Mouse (Mus musculus): ENCODE measurements around the gene Nav2. TPM values are rescaled to one million over a fixed set of nuclear protein-coding genes. Genes with fewer than 3 reads are reported as not detected.

Gene Nav2
- polyA plus RNA-seq, 1 experiment from 2014 or later: 23.0 TPM

GRCm38 (mm10) chr7:48948381-48949108 is 40.0 kb downstream of the Nav2 start:
- H3K4me2 ChIP-seq (replicated peaks): no peak overlapping the region
- no peak for ATAC-seq (ENCODE audit: low FRiP score, low read depth)
- 90% methylated on average over 4 of the region's 4 CpGs for WGBS
- no peak overlapping the region for H3K27ac ChIP-seq (replicated peaks)
- H3K36me3 ChIP-seq: no peaks in the 10 kb centered on the region
- no peaks in the 10 kb centered on the region for H3K9me3 ChIP-seq
- no peak overlapping the region for H3K9ac ChIP-seq (replicated peaks)
- H3K4me3 ChIP-seq: no peak overlapping the region
- H3K4me1 ChIP-seq: peaks cover 14% of the 10 kb centered on the region
- H3K27me3 ChIP-seq: peaks cover 66% of the 10 kb centered on the region

DNA sequence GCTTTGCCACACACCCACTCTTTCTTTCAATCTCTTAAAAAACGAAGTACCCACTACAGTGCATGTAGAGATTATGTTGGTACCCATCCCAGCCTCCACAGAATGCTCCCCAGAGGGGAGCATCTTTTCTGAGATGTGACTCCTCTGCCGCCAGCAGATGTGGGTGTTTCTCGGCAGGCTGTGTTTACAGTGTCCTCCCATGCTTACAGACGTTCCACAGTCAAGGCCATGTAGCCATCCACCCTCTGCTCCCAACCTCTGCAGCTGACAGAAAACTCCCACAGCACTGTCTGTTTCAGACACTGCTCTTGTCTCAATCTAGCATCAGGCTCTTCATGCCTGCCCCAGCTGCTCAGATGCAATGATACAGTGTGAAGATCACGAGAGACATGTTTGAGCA is 46.0 kb downstream of the Nav2 start:
- no peak overlapping the region for H3K4me2 ChIP-seq (replicated peaks)
- H3K4me1 ChIP-seq: peaks cover 10% of the 10 kb centered on the region
- ATAC-seq (ENCODE audit: low FRiP score, low read depth): no peak
- H3K9ac ChIP-seq (replicated peaks): no peak overlapping the region
- H3K4me3 ChIP-seq: no peak overlapping the region
- no peaks in the 10 kb centered on the region for H3K36me3 ChIP-seq
- H3K27ac ChIP-seq (replicated peaks): no peak overlapping the region
- H3K9me3 ChIP-seq: no peaks in the 10 kb centered on the region
- WGBS: 84% methylated on average over 5 of the region's 5 CpGs
- peaks cover 65% of the 10 kb centered on the region for H3K27me3 ChIP-seq

GRCm38 (mm10) chr7:48958528-48959315 is 50.2 kb downstream of the Nav2 start:
- Histone ChIP-seq H3K4me1 (peaks cover 49% of the 10 kb centered on the region), H3K36me3 (no peaks in the 10 kb centered on the region), H3K9me3 (no peaks in the 10 kb centered on the region), H3K9ac (replicated peaks) (peak overlapping the region; percentile 72), H3K27me3 (peaks cover 72% of the 10 kb centered on the region), H3K4me3 (peak overlapping the region; percentile 77), H3K4me2 (replicated peaks) (peak overlapping the region; percentile 86), H3K27ac (replicated peaks) (peak overlapping the region; percentile 80)
- 3% methylated on average over 32 of the region's 32 CpGs for WGBS
- peak; percentile 98 for ATAC-seq (ENCODE audit: low FRiP score, low read depth)

DNA sequence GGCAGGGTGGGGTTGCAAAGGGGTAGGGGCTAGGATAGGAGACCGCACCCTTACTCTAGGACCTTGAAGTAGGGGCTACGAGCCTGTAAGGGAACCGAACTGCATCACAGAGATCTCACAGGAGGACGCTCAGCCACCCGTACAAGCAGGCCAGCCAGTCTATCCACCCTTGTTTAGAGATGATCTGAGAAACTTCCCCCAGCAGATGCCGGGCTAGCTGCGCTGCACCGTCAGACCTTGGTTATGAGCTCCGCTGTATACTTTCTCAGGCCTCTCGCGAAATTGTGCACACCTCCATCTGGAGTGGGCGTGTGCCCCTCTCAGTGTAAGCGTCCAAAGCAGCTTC is 50.8 kb downstream of the Nav2 start:
- Histone ChIP-seq H3K36me3 (peaks cover 3% of the 10 kb centered on the region; the same call in 1 of the 2 replicates), H3K27ac (replicated peaks) (peak overlapping the region; percentile 80), H3K4me1 (peaks cover 55% of the 10 kb centered on the region), H3K27me3 (peaks cover 70% of the 10 kb centered on the region), H3K4me2 (replicated peaks) (peak overlapping the region; percentile 86), H3K9me3 (no peaks in the 10 kb centered on the region), H3K4me3 (peak overlapping the region; percentile 77), H3K9ac (replicated peaks) (peak overlapping the region; percentile 72)
- WGBS: 9% methylated on average over 13 of the region's 13 CpGs
- ATAC-seq (ENCODE audit: low FRiP score, low read depth): peak; percentile 28

DNA sequence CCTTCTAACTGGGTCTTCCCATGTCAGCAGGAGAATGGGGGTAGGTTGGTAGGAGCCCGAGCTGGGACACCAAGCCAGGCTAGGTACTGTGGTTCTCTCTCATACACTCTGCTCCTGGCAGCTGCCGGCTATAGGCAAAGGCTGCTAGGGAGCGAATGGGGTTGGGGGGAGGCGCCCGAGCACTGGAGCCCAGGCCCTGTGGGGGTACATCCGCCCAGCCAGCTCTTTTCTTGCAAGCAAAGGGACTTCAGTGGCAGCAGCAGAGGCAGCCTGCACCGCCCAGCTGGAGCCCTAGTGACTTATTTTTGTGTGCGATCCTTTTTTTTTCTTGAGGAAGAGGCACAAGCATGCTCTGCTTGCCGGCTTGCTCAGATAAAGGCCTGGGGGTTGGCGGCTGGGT is 51.6 kb downstream of the Nav2 start:
- peaks cover 3% of the 10 kb centered on the region; the same call in 1 of the 2 replicates for H3K36me3 ChIP-seq
- H3K9ac ChIP-seq (replicated peaks): peak overlapping the region; percentile 72
- H3K27me3 ChIP-seq: peaks cover 65% of the 10 kb centered on the region
- ATAC-seq (ENCODE audit: low FRiP score, low read depth): peak; percentile 32; the same call in 1 of the 2 replicates
- H3K4me1 ChIP-seq: peaks cover 63% of the 10 kb centered on the region
- peak overlapping the region; percentile 77 for H3K4me3 ChIP-seq
- peak overlapping the region; percentile 86 for H3K4me2 ChIP-seq (replicated peaks)
- H3K9me3 ChIP-seq: no peaks in the 10 kb centered on the region
- 5% methylated on average over 10 of the region's 10 CpGs for WGBS
- H3K27ac ChIP-seq (replicated peaks): peak overlapping the region; percentile 80

DNA sequence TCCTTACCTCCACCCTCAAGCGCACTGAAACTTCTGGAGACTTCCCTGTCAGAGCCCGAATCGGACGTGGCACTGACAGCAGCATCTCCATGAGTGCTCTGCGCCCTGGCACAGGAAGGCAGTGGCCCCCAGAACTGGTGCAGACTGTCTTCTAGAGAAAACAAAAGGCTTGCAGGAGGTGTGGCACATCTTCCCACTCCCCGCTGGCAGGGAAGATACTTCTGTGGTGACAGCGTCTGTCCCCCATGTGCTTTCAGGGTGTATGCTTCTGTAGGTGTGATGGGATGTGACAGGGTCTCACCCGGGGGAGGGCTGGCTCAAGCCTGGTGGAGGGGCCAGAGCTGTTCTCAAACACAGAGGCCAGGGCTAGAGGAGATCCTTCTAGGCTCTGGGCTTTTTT is 53.0 kb downstream of the Nav2 start:
- WGBS: 50% methylated on average over 8 of the region's 8 CpGs
- H3K4me2 ChIP-seq (replicated peaks): peak overlapping the region; percentile 86
- peaks cover 3% of the 10 kb centered on the region; the same call in 1 of the 2 replicates for H3K36me3 ChIP-seq
- no peaks in the 10 kb centered on the region for H3K9me3 ChIP-seq
- peaks cover 56% of the 10 kb centered on the region for H3K27me3 ChIP-seq
- peaks cover 74% of the 10 kb centered on the region for H3K4me1 ChIP-seq
- peak overlapping the region; percentile 72; the same call in 1 of the 2 replicates for H3K9ac ChIP-seq (replicated peaks)
- H3K27ac ChIP-seq (replicated peaks): 0 out of 2 replicates have a peak overlapping the region, but pooled peaks have one; percentile 7
- peak overlapping the region; percentile 77 for H3K4me3 ChIP-seq
- no peak for ATAC-seq (ENCODE audit: low FRiP score, low read depth)

DNA sequence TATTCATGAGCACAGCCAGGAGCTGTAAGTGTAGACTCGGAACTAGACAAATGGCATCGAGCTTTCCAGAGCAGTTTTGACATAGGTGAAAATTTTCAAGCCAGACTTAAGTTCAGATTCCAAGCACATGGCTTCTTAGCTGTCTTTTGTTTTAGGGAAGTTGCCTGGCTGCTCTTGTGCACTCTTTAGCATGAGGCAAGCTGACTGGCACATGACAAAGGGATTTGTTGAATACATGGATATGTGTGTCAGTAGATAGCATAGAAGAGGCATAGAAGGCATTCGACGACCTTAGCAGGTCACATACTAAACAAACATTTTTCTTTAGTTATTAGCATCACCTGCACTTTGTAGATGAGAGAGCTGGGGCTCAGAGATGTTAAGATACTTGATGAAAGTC is 53.4 kb downstream of the Nav2 start:
- H3K4me1 ChIP-seq: peaks cover 76% of the 10 kb centered on the region
- H3K9ac ChIP-seq (replicated peaks): no peak overlapping the region

GRCm38 (mm10) chr7:48963112-48963511 is 54.6 kb downstream of the Nav2 start:
- no peak for ATAC-seq (ENCODE audit: low FRiP score, low read depth)
- Histone ChIP-seq H3K36me3 (peaks cover 3% of the 10 kb centered on the region; the same call in 1 of the 2 replicates), H3K27ac (replicated peaks) (peak overlapping the region; percentile 32; the same call in 1 of the 2 replicates), H3K9ac (replicated peaks) (peak overlapping the region; percentile 15), H3K4me1 (peaks cover 81% of the 10 kb centered on the region), H3K4me2 (replicated peaks) (peak overlapping the region; percentile 86), H3K27me3 (peaks cover 46% of the 10 kb centered on the region), H3K4me3 (peak overlapping the region; percentile 13), H3K9me3 (no peaks in the 10 kb centered on the region)
- WGBS: 41% methylated on average over 5 of the region's 5 CpGs

More for the DNA sequence above, 53.4 kb downstream of the Nav2 start:
- WGBS: 36% methylated on average over 4 of the region's 4 CpGs
- Histone ChIP-seq H3K9me3 (no peaks in the 10 kb centered on the region), H3K27ac (replicated peaks) (0 out of 2 replicates have a peak overlapping the region, but pooled peaks have one; percentile 7), H3K4me3 (peak overlapping the region; percentile 77), H3K4me2 (replicated peaks) (peak overlapping the region; percentile 86), H3K27me3 (peaks cover 52% of the 10 kb centered on the region), H3K36me3 (peaks cover 3% of the 10 kb centered on the region; the same call in 1 of the 2 replicates)
- ATAC-seq (ENCODE audit: low FRiP score, low read depth): no peak

DNA sequence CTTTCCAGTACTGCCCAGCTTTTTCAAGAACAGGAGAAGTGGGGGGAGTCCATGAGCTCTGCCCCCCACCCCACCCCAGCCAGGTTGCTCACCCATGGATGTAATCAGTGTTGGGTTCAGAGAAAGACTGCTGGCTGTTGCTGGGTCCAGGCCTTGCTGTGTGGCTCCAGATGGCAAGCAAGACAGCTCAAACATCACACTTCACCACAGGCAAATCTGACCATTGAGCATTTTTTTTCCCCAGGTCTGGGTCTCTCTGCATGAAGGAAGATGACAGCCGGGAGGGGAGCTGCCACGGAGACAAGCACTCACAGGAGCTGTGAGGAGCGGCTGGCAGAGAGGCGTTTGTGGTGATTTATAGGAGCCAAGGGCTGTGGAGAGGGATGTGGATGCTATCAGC is 55.0 kb downstream of the Nav2 start:
- Histone ChIP-seq H3K4me3 (peak overlapping the region; percentile 13; the same call in 1 of the 2 replicates), H3K4me2 (replicated peaks) (peak overlapping the region; percentile 86), H3K27me3 (peaks cover 47% of the 10 kb centered on the region), H3K4me1 (peaks cover 81% of the 10 kb centered on the region), H3K9me3 (no peaks in the 10 kb centered on the region), H3K36me3 (peaks cover 3% of the 10 kb centered on the region; the same call in 1 of the 2 replicates), H3K27ac (replicated peaks) (peak overlapping the region; percentile 32; the same call in 1 of the 2 replicates), H3K9ac (replicated peaks) (peak overlapping the region; percentile 15; the same call in 1 of the 2 replicates)
- ATAC-seq (ENCODE audit: low FRiP score, low read depth): no peak
- WGBS: 44% methylated on average over 4 of the region's 4 CpGs

- Histone ChIP-seq H3K36me3 (peaks cover 6% of the 10 kb centered on the region; the same call in 1 of the 2 replicates), H3K9me3 (no peaks in the 10 kb centered on the region), H3K27ac (replicated peaks) (peak overlapping the region; percentile 60), H3K4me1 (peaks cover 70% of the 10 kb centered on the region), H3K9ac (replicated peaks) (peak overlapping the region; percentile 39; the same call in 1 of the 2 replicates), H3K4me2 (replicated peaks) (peak overlapping the region; percentile 47), H3K27me3 (peaks cover 49% of the 10 kb centered on the region), H3K4me3 (peak overlapping the region; percentile 20)
- WGBS: 42% methylated on average over 12 of the region's 12 CpGs
- peak; percentile 75 for ATAC-seq (ENCODE audit: low FRiP score, low read depth)
Observed at GRCm38 (mm10) chr7:48965796-48966512, 57.4 kb downstream of the Nav2 start.

DNA sequence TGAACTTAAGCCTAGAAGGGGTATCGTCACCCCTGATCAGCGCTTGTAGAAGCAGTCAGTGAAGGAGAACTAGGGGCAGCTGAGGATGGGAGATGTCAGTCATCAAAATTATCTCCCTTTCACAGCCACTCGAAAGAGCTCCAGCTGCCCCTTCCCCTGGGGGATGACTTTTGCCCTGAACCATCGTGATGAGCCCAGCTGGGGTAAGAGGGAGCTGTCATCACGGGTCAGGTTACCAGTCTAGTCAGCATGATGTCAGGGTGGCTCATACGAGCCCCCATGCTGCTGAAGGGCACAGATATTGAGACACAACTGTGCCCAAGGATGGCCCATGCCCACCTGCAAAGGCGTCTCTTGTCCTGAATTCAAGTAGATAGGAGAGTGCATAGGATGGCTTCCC is 72.5 kb downstream of the Nav2 start:
- H3K4me2 ChIP-seq (replicated peaks): no peak overlapping the region
- H3K27me3 ChIP-seq: peaks cover 22% of the 10 kb centered on the region
- ATAC-seq (ENCODE audit: low FRiP score, low read depth): no peak
- H3K4me3 ChIP-seq: no peak overlapping the region
- H3K9ac ChIP-seq (replicated peaks): no peak overlapping the region
- H3K9me3 ChIP-seq: no peaks in the 10 kb centered on the region
- peaks cover 22% of the 10 kb centered on the region; the same call in 1 of the 2 replicates for H3K4me1 ChIP-seq
- H3K27ac ChIP-seq (replicated peaks): 0 out of 2 replicates have a peak overlapping the region, but pooled peaks have one; percentile 1
- 52% methylated on average over 7 of the region's 7 CpGs for WGBS
- H3K36me3 ChIP-seq: no peaks in the 10 kb centered on the region

Measured in midbrain, embryonic 12.5 days (tissue).